Mouse (Mus musculus) cortical plate, adult 2 months (tissue): ENCODE measurements around the gene Ppp1r37.

Source experiments
- CTCF ChIP-seq: fragments of 200-500 bp; IDR thresholded peaks from 2 replicates; pipeline ENCODE4 v1.5.1; 2011; ENCODE audit warnings: mild to moderate bottlenecking, control low read depth, low read length; ENCODE audit not compliant: insufficient read depth; ENCODE audit errors: extremely low read depth
- POLR2A ChIP-seq: fragments of 200-500 bp; IDR thresholded peaks from 2 replicates; pipeline ENCODE4 v1.6.1; 2011; ENCODE audit warnings: mild to moderate bottlenecking, low read length, control low read depth; ENCODE audit not compliant: insufficient read depth; ENCODE audit errors: extremely low read depth

GRCm38 (mm10) chr7:19531077-19531476, 31.8 kb downstream of the Ppp1r37 start:
- no peak for TF ChIP-seq CTCF
- TF ChIP-seq POLR2A: no peak
